In genomic region chr7:34838749-34839148, GRCm38 (mm10) we compare ENCODE assay signal across 18 mouse cellular contexts. TPM values are rescaled to one million over a fixed set of nuclear protein-coding genes. Genes with fewer than 3 reads are reported as not detected.
DNase-seq lines count a peak whose midpoint lies in the region; ATAC-seq and TF ChIP-seq lines count a peak whose summit lies in the region.
"Had no signal": no experiment of that assay in that cellular context is flagged by ENCODE, and none has a peak within 500 bp of the region (broad histone marks: within the 10 kb centered on the region; RNA-seq: fewer than 3 reads in every experiment).

No protein-coding gene starts in this region.

- H3K27me3 ChIP-seq in hindbrain, postnatal 0 days (ENCODE audit: insufficient read depth, low read length) = no peaks in the 10 kb centered on the region
- no peaks in the 10 kb centered on the region for H3K27me3 ChIP-seq in hindbrain, embryonic 10.5 days (ENCODE audit: insufficient read depth, poor library complexity, severe bottlenecking)
- H3K27me3 ChIP-seq in lung, embryonic 14.5 days (ENCODE audit: insufficient read depth, low read length) = no peaks in the 10 kb centered on the region
- H3K27me3 ChIP-seq: embryonic facial prominence, embryonic 15.5 days; hindbrain, embryonic 13.5 days; midbrain, embryonic 15.5 days had no signal

- 83% methylated on average over 4 of the region's 4 CpGs for WGBS in hindbrain, postnatal 0 days
- 88% methylated on average over 4 of the region's 4 CpGs for WGBS in hindbrain, embryonic 10.5 days
- WGBS in lung, embryonic 14.5 days = 83% methylated on average over 4 of the region's 4 CpGs

- no peak overlapping the region for H3K4me3 ChIP-seq in hindbrain, postnatal 0 days (ENCODE audit: low read length)
- no peak overlapping the region for H3K4me3 ChIP-seq in hindbrain, embryonic 10.5 days
- H3K4me3 ChIP-seq in lung, embryonic 14.5 days (ENCODE audit: low read depth, low read length) = no peak overlapping the region
- H3K4me3 ChIP-seq: embryonic facial prominence, embryonic 15.5 days; hindbrain, embryonic 13.5 days; megakaryocyte, embryonic 14.5 days; midbrain, embryonic 15.5 days had no signal

- no peak overlapping the region for H3K9ac ChIP-seq in hindbrain, postnatal 0 days (replicated peaks; ENCODE audit: low read length)
- no peak overlapping the region for H3K9ac ChIP-seq in lung, embryonic 14.5 days
- H3K9ac ChIP-seq: embryonic facial prominence, embryonic 15.5 days; hindbrain, embryonic 13.5 days; midbrain, embryonic 15.5 days had no signal

- DNase-seq in hindbrain, postnatal 0 days (ENCODE audit: low spot score) = no peak
- no peak for DNase-seq in hindbrain, embryonic 10.5 days (ENCODE audit: low spot score)
- no peak for DNase-seq in lung, embryonic 14.5 days
- no peak for DNase-seq in lung, postnatal 4 days
- DNase-seq in ES-CJ7 (ENCODE audit: low read depth, low spot score) (peak; percentile 58), ZHBTc4 (ENCODE audit: low read depth, low spot score) (peak; percentile 75)
- no peak for DNase-seq in right cerebral cortex, postnatal 10 days (ENCODE audit: low spot score in 2 of 2)
- DNase-seq: embryo, embryonic 11 days; kidney, adult 11 months; kidney, postnatal 14 days; liver; lung, postnatal 10 days; retina, postnatal 1 day had no signal

- no peaks in the 10 kb centered on the region for H3K9me3 ChIP-seq in hindbrain, postnatal 0 days (ENCODE audit: low read length)
- no peaks in the 10 kb centered on the region for H3K9me3 ChIP-seq in hindbrain, embryonic 10.5 days
- no peaks in the 10 kb centered on the region for H3K9me3 ChIP-seq in lung, embryonic 14.5 days (ENCODE audit: low read depth, low read length)
- H3K9me3 ChIP-seq: embryonic facial prominence, embryonic 15.5 days; hindbrain, embryonic 13.5 days; midbrain, embryonic 15.5 days had no signal

- TF ChIP-seq CTCF in hindbrain, postnatal 0 days (IDR thresholded peaks at IDR 0.05; ENCODE audit: low read depth) = peak; percentile 39
- peak; percentile 56 for TF ChIP-seq CTCF in lung, embryonic 14.5 days (IDR thresholded peaks at IDR 0.05; ENCODE audit: low read depth)

- H3K36me3 ChIP-seq in hindbrain, postnatal 0 days (ENCODE audit: insufficient read depth, low read length) = no peaks in the 10 kb centered on the region
- no peaks in the 10 kb centered on the region for H3K36me3 ChIP-seq in hindbrain, embryonic 10.5 days
- H3K36me3 ChIP-seq in lung, embryonic 14.5 days (ENCODE audit: insufficient read depth) = no peaks in the 10 kb centered on the region
- H3K36me3 ChIP-seq: embryonic facial prominence, embryonic 15.5 days; hindbrain, embryonic 13.5 days; midbrain, embryonic 15.5 days had no signal

- no peak overlapping the region for H3K27ac ChIP-seq in hindbrain, postnatal 0 days
- H3K27ac ChIP-seq in hindbrain, embryonic 10.5 days = no peak overlapping the region
- no peak overlapping the region for H3K27ac ChIP-seq in lung, embryonic 14.5 days (ENCODE audit: low read depth)
- H3K27ac ChIP-seq: embryonic facial prominence, embryonic 15.5 days; hindbrain, embryonic 13.5 days; midbrain, embryonic 15.5 days had no signal

- no peak for ATAC-seq in hindbrain, postnatal 0 days
- no peak for ATAC-seq in lung, embryonic 14.5 days (ENCODE audit: insufficient read depth)
- ATAC-seq: midbrain, embryonic 15.5 days had no signal

- no peak overlapping the region for H3K4me2 ChIP-seq in hindbrain, postnatal 0 days (ENCODE audit: low read depth, low read length)
- no peak overlapping the region for H3K4me2 ChIP-seq in lung, embryonic 14.5 days
- H3K4me2 ChIP-seq: embryonic facial prominence, embryonic 15.5 days; hindbrain, embryonic 13.5 days; midbrain, embryonic 15.5 days had no signal

- no peaks in the 10 kb centered on the region for H3K4me1 ChIP-seq in hindbrain, postnatal 0 days (ENCODE audit: insufficient read depth, low read length)
- H3K4me1 ChIP-seq in hindbrain, embryonic 10.5 days (replicated peaks) = no peaks in the 10 kb centered on the region
- H3K4me1 ChIP-seq in lung, embryonic 14.5 days (ENCODE audit: insufficient read depth) = no peaks in the 10 kb centered on the region
- H3K4me1 ChIP-seq: embryonic facial prominence, embryonic 15.5 days; hindbrain, embryonic 13.5 days; megakaryocyte, embryonic 14.5 days; midbrain, embryonic 15.5 days had no signal

RNA-seq across cellular contexts. Expression of gene Chst8, which starts 26.2 kb away (rescaled TPM):
- 27.8 and 38.6 TPM in 2 replicates for total RNA-seq in hindbrain, postnatal 0 days (2014; rRNA removed)
- 9.8 and 10.0 TPM in 2 replicates for polyA plus RNA-seq in hindbrain, postnatal 0 days (2015; fragmentation: Nextera tagmentation; extraction: Ambion mirVana)
- 12.2 and 17.5 TPM in 2 replicates for polyA plus RNA-seq in hindbrain, embryonic 10.5 days (2016; fragmentation: Nextera tagmentation; extraction: Ambion mirVana)
- 2.8 and 3.6 TPM in 2 replicates for polyA plus RNA-seq in lung, embryonic 14.5 days (2014; fragmentation: Nextera tagmentation; extraction: Ambion mirVana)
- total RNA-seq: heart, adult 8-10 months had no signal

Comparison
In these comparisons a context has a peak if more than half of its experiments do, and no peak if none do; other contexts are left out.
1. DNase-seq: peak in ES-CJ7 (single experiment) and ZHBTc4 (single experiment); none in hindbrain, postnatal 0 days (single experiment), hindbrain, embryonic 10.5 days (single experiment), lung, embryonic 14.5 days (single experiment), lung, postnatal 4 days (0 of 2) and right cerebral cortex, postnatal 10 days (0 of 2).